Mouse (Mus musculus) cerebellum, adult 2 months (tissue): ENCODE data around the gene Spats1.

Experiments used
- CTCF ChIP-seq: fragments of 200-500 bp; IDR thresholded peaks from 2 replicates; pipeline ENCODE4 v1.5.1; 2011; ENCODE audit warnings: low read depth, mild to moderate bottlenecking, control low read depth, low read length, moderate library complexity, borderline replicate concordance; ENCODE audit not compliant: insufficient read depth
- POLR2A ChIP-seq: fragments of 200-500 bp; IDR thresholded peaks from 2 replicates; pipeline ENCODE4 v1.6.1; 2011; ENCODE audit warnings: low read length, control low read depth, borderline replicate concordance; ENCODE audit not compliant: insufficient read depth

GRCm38 (mm10) chr17:45500981-45501380 lies 25.8 kb upstream of the Spats1 start:
- no peak for TF ChIP-seq POLR2A
- no peak for TF ChIP-seq CTCF
